In the genomic region with DNA sequence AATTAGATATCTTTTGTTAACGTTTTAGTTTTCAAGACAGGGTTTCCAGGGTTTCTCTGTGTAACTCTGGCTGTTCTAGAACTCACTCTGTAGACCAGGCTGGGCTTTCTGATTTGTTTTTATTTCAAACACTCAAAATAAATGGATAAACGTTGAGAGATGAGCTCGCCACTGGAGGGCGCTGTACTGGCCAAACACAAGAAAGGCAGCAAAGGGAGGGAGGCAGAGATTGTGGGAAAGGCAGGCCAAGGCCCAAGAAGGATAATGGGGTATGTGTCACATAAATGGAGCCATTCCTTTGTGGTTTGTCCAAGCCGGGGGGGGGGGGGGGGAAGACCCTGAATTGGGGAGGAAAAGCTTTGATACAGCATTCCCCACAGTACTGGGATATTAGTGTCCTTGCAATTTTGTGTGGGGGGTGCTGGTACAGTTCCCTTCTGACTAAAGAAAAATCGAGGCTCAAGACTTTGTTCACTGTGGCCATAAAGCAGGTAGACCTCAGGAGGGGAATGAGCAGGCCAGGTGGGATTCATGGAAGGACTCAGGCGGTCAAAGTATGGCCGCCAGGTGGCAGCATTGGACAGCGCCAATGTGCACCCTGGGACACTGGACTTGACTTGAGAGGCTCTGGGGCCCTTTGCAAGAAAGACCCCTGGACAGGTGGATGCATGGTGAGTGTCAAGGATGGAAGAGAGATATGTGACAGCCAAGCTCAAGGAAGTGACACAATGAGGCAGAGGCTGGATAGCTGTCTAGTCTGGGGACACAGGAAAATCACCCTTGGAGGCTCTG, we compare ENCODE assay signal across 8 mouse cellular contexts.
DNase-seq lines count a peak whose midpoint lies in the region; ATAC-seq and TF ChIP-seq lines count a peak whose summit lies in the region.
"Had no signal": no experiment of that assay in that cellular context is flagged by ENCODE, and none has a peak within 500 bp of the region (broad histone marks: within the 10 kb centered on the region; RNA-seq: fewer than 3 reads in every experiment).

No protein-coding gene starts in this region.

- H3K4me2 ChIP-seq in forebrain, postnatal 0 days (ENCODE audit: low read depth), result no peak overlapping the region
- H3K4me2 ChIP-seq in hindbrain, embryonic 11.5 days (replicated peaks; ENCODE audit: low read depth, low read length), result no peak overlapping the region

- TF ChIP-seq CTCF in forebrain, postnatal 0 days (IDR thresholded peaks at IDR 0.05; ENCODE audit: low read depth), result peak; percentile 76

- no peak overlapping the region for H3K27ac ChIP-seq in forebrain, postnatal 0 days (ENCODE audit: low read depth, low read length)
- H3K27ac ChIP-seq in hindbrain, embryonic 11.5 days (ENCODE audit: low read depth, low read length), result no peak overlapping the region

- no peaks in the 10 kb centered on the region for H3K27me3 ChIP-seq in forebrain, postnatal 0 days (ENCODE audit: insufficient read depth, low read length)
- H3K27me3 ChIP-seq in hindbrain, embryonic 11.5 days (ENCODE audit: control insufficient read depth, insufficient read depth, low read length), result no peaks in the 10 kb centered on the region

- DNase-seq in WW6 (ENCODE audit: low read depth, low spot score), result peak; percentile 61
- DNase-seq in cerebellum, adult 8-10 months, result peak; percentile 79
- DNase-seq in forebrain, postnatal 0 days, result peak; percentile 75
- DNase-seq in hindbrain, embryonic 11.5 days (ENCODE audit: low spot score), result peak; percentile 90
- DNase-seq in layer of hippocampus, postnatal 25 days (ENCODE audit: extremely low spot score in 1 of 2, low spot score in 1 of 2), result peak; percentile 60 to 85
- DNase-seq in spleen, postnatal 14 days (ENCODE audit: low spot score in 2 of 2), result peak; percentile 10 to 31

- 21% methylated on average over 9 of the region's 9 CpGs for WGBS in forebrain, postnatal 0 days
- 8% methylated on average over 8 of the region's 9 CpGs for whole genome bisulfite sequencing in hindbrain, embryonic 11.5 days

- no peaks in the 10 kb centered on the region for H3K9me3 ChIP-seq in forebrain, postnatal 0 days (ENCODE audit: low read length)
- no peaks in the 10 kb centered on the region for H3K9me3 ChIP-seq in hindbrain, embryonic 11.5 days (ENCODE audit: control insufficient read depth, low read length)

- no peak overlapping the region for H3K9ac ChIP-seq in forebrain, postnatal 0 days
- H3K9ac ChIP-seq in hindbrain, embryonic 11.5 days (ENCODE audit: low read depth, low read length), result no peak overlapping the region

- H3K4me1 ChIP-seq in forebrain, postnatal 0 days (ENCODE audit: insufficient read depth), result no peaks in the 10 kb centered on the region
- no peaks in the 10 kb centered on the region for H3K4me1 ChIP-seq in hindbrain, embryonic 11.5 days (replicated peaks; ENCODE audit: control insufficient read depth, insufficient read depth, low read length)

- no peak overlapping the region for H3K4me3 ChIP-seq in forebrain, postnatal 0 days (ENCODE audit: low read depth, low read length)
- no peak overlapping the region for H3K4me3 ChIP-seq in hindbrain, embryonic 11.5 days (ENCODE audit: low read depth, low read length)
- H3K4me3 ChIP-seq: myocyte had no signal

- ATAC-seq in forebrain, postnatal 0 days, result no peak
- no peak for ATAC-seq in hindbrain, embryonic 11.5 days (ENCODE audit: low FRiP score)
- ATAC-seq in megakaryocyte, adult 5-6 weeks (ENCODE audit: poor library complexity, severe bottlenecking), result peak; percentile 56; the same call in 1 of the 2 replicates

- no peaks in the 10 kb centered on the region for H3K36me3 ChIP-seq in forebrain, postnatal 0 days (ENCODE audit: insufficient read depth)
- H3K36me3 ChIP-seq in hindbrain, embryonic 11.5 days (ENCODE audit: control insufficient read depth, insufficient read depth, low read length), result no peaks in the 10 kb centered on the region

Comparison
In these comparisons a context has a peak if more than half of its experiments do, and no peak if none do; other contexts are left out.
1. DNase-seq: peak in every context shown above with its lines; median percentile 90 in hindbrain, embryonic 11.5 days; 79 in cerebellum, adult 8-10 months; 75 in forebrain, postnatal 0 days; 72 in layer of hippocampus, postnatal 25 days; 61 in WW6; 20 in spleen, postnatal 14 days.